Mouse (Mus musculus): ENCODE measurements around the gene Gm49378. TPM values are rescaled to one million over a fixed set of nuclear protein-coding genes. Genes with fewer than 3 reads are reported as not detected.

Gene Gm49378
- polyA plus RNA-seq, 1 experiment from 2014 or later: 1.1 TPM

- peaks cover 18% of the 10 kb centered on the region for H3K4me1 ChIP-seq
- peak within 1 kb of the TSS; percentile 38 for H3K4me3 ChIP-seq
- WGBS: 18% methylated on average over 21 of the region's 21 CpGs
- no peak within 1 kb of the TSS; the same call in 1 of the 2 replicates for H3K27ac ChIP-seq (replicated peaks)
- H3K36me3 ChIP-seq: no peaks in the 10 kb centered on the region
- H3K27me3 ChIP-seq (ENCODE audit: low read depth, poor library complexity, severe bottlenecking): peaks cover 6% of the 10 kb centered on the region
- peak; percentile 43 for DNase-seq (ENCODE audit: low spot score)
- no peaks in the 10 kb centered on the region for H3K9me3 ChIP-seq (replicated peaks)
These were observed 19.9 kb downstream of the Gm49378 start, which contains the start of gene Rec8 for GRCm38 (mm10) chr14:55617822-55618221. Gene Rec8 (plus strand): TSS chr14:55618037.

DNA sequence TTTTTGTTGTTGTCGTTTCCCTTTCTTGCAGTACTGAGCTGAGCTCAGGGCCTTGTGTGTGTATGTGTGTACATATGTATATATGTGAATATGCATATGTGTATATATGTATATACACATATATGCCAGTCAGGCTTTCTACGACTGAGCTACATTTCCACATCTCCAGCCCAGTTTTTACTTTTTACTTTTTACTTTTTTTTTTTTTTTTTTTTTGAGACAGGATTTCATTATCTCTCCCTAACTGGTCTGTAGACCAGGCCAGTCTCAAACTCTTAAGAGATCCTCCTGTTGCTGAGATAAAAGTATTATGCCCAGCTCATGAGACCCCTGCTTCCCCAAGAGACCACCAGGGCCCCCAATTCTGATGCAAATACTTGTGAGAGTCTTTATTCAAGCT lies 20.9 kb downstream of the Gm49378 start:
- Histone ChIP-seq H3K27ac (replicated peaks) (no peak overlapping the region), H3K36me3 (no peaks in the 10 kb centered on the region), H3K4me1 (peaks cover 18% of the 10 kb centered on the region), H3K27me3 (ENCODE audit: low read depth, poor library complexity, severe bottlenecking) (peaks cover 6% of the 10 kb centered on the region), H3K4me3 (no peak overlapping the region), H3K9me3 (replicated peaks) (no peaks in the 10 kb centered on the region)
- DNase-seq (ENCODE audit: low spot score): no peak
- 92% methylated on average over 2 of the region's 2 CpGs for WGBS

DNA sequence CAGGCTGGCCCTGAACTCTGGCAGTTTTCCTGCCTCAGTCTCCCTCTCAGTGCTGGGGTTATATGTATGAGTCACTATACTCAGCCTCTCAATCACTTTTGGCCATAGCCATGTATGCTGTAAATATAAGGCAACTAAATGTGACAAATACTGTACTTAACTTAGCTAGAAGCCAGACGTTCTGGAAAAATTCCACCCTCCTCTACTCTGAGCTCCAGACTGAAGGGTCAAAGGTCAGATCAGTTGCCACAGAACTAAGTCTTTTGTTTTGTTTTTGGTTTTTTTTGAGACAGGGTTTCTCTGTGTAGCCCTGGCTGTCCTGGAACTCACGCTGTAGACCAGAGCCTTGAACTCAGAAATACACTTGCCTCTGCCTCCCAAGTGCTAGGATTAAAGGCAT lies 21.8 kb downstream of the Gm49378 start:
- DNase-seq (ENCODE audit: low spot score): no peak
- WGBS: 38% methylated on average over 2 of the region's 2 CpGs
- H3K27me3 ChIP-seq (ENCODE audit: low read depth, poor library complexity, severe bottlenecking): peaks cover 6% of the 10 kb centered on the region
- H3K9me3 ChIP-seq (replicated peaks): no peaks in the 10 kb centered on the region
- peaks cover 18% of the 10 kb centered on the region for H3K4me1 ChIP-seq
- no peak overlapping the region for H3K4me3 ChIP-seq
- H3K36me3 ChIP-seq: no peaks in the 10 kb centered on the region
- H3K27ac ChIP-seq (replicated peaks): no peak overlapping the region

GRCm38 (mm10) chr14:55614565-55615178 lies 23.0 kb downstream of the Gm49378 start:
- Histone ChIP-seq H3K27me3 (ENCODE audit: low read depth, poor library complexity, severe bottlenecking) (peaks cover 6% of the 10 kb centered on the region), H3K4me3 (no peak overlapping the region), H3K4me1 (peaks cover 18% of the 10 kb centered on the region), H3K36me3 (peaks cover 3% of the 10 kb centered on the region), H3K9me3 (replicated peaks) (no peaks in the 10 kb centered on the region), H3K27ac (replicated peaks) (no peak overlapping the region)
- DNase-seq (ENCODE audit: low spot score): no peak
- 85% methylated on average over 7 of the region's 7 CpGs for WGBS

- H3K9me3 ChIP-seq (replicated peaks): no peaks in the 10 kb centered on the region
- H3K4me3 ChIP-seq: no peak overlapping the region
- H3K27ac ChIP-seq (replicated peaks): no peak overlapping the region
- 76% methylated on average over 6 of the region's 6 CpGs for WGBS
- no peak for DNase-seq (ENCODE audit: low spot score)
- peaks cover 1% of the 10 kb centered on the region for H3K27me3 ChIP-seq (ENCODE audit: low read depth, poor library complexity, severe bottlenecking)
- H3K36me3 ChIP-seq: peaks cover 16% of the 10 kb centered on the region
- H3K4me1 ChIP-seq: peaks cover 12% of the 10 kb centered on the region
These were observed 24.3 kb downstream of the Gm49378 start for GRCm38 (mm10) chr14:55613346-55613745.

DNA sequence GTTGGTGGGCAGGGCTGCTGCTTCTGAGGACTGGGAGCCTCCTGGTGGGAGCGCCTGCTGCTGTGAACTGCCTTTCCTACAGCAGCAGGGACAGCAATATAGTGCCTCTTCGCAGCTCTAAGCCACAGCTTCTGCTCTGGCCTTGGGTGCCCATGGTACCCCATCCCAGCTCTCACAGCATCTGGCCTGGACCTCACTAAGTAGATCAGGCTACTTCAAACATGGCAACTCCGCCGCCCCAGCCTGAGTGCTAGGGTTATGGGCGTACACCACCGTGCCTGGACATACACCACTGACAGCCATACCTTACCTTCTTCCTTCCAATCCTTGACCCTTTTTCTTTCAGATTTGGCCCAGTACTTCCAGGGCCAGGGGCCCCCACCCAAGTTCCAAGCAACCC lies 29.4 kb downstream of the Gm49378 start:
- H3K4me1 ChIP-seq: peaks cover 12% of the 10 kb centered on the region
- no peak overlapping the region for H3K27ac ChIP-seq (replicated peaks)
- 96% methylated on average over 6 of the region's 6 CpGs for WGBS
- no peak for DNase-seq (ENCODE audit: low spot score)
- H3K4me3 ChIP-seq: no peak overlapping the region
- H3K36me3 ChIP-seq: peaks cover 57% of the 10 kb centered on the region
- no peaks in the 10 kb centered on the region for H3K27me3 ChIP-seq (ENCODE audit: low read depth, poor library complexity, severe bottlenecking)
- no peaks in the 10 kb centered on the region for H3K9me3 ChIP-seq (replicated peaks)

GRCm38 (mm10) chr14:55605743-55606459 lies 31.8 kb downstream of the Gm49378 start:
- H3K27ac ChIP-seq (replicated peaks): no peak overlapping the region
- no peak overlapping the region for H3K4me3 ChIP-seq
- peaks cover 14% of the 10 kb centered on the region for H3K4me1 ChIP-seq
- H3K27me3 ChIP-seq (ENCODE audit: low read depth, poor library complexity, severe bottlenecking): no peaks in the 10 kb centered on the region
- H3K9me3 ChIP-seq (replicated peaks): no peaks in the 10 kb centered on the region
- WGBS: 92% methylated on average over 16 of the region's 16 CpGs
- peaks cover 81% of the 10 kb centered on the region for H3K36me3 ChIP-seq
- DNase-seq (ENCODE audit: low spot score): no peak

DNA sequence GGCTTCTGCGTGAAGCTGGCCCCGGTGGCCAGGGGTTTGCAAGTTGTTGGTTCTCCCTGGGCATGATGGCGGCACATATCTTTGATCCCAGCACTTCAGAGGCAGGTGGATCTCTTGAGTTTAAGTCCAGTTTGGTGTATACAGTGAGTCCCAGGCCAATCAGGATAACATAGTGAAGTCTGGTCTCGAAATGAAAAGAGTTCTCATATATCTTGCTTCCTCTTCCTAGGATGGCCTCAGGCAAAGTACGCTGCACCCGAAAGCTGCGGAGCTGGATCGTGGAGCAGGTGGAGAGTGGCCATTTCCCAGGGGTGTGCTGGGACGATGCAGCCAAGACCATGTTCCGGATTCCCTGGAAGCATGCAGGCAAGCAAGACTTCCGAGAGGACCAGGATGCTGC lies 32.9 kb downstream of the Gm49378 start:
- H3K27me3 ChIP-seq (ENCODE audit: low read depth, poor library complexity, severe bottlenecking): no peaks in the 10 kb centered on the region
- peaks cover 90% of the 10 kb centered on the region for H3K36me3 ChIP-seq
- no peak overlapping the region for H3K4me3 ChIP-seq
- no peaks in the 10 kb centered on the region for H3K9me3 ChIP-seq (replicated peaks)
- H3K27ac ChIP-seq (replicated peaks): no peak overlapping the region
- H3K4me1 ChIP-seq: peaks cover 14% of the 10 kb centered on the region
- 89% methylated on average over 11 of the region's 11 CpGs for WGBS
- DNase-seq (ENCODE audit: low spot score): no peak

DNA sequence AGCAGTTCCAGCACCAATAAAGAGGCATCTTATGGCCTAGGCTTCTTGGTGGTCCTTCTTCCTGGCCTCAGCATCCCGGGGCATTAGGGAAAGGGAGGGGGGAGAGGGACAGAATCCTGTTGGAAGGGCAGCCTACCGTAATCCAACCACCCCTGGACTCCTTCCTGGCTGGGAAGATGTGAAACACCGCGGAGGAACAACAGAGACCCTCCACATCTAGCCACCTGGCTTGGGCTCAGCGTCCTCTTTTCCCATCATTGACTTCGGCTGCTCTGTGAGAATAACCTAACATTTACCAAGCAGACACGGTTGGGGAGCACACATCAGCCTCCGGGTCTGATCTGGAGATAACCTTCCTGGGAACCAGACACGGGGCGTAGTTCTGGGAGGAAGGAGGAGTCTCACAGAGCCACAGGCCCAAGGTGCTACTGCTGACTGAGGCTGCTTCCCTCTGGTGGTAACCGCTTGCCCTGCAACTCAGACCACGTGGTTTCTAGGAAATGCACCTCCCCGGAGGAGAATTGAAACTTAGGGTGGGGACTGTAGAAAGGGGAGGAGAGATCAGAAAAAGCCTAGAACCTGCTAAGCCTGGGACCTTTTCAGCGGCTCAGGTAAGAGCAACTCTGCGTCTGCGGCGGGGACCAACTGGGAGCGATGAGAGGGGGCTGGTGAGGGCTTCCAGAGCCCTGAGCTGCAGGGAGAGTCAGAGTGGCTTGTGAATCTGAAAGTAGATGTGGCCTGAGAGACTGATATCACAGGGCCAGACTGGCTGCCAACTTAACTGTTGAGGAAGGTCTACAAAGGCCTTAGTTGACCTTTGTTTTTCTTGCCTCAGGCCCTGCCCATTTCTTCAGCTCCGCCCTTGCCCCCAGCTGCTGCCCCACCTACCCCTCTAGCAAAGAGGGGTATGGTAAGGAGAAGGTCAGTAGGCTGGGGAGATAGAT lies 33.8 kb downstream of the Gm49378 start:
- peak; percentile 80 for DNase-seq (ENCODE audit: low spot score)

GRCm38 (mm10) chr14:55603271-55603632 lies 34.4 kb downstream of the Gm49378 start, which contains the start of gene Irf9:
Gene Irf9 (plus strand): TSS chr14:55603571.
- Histone ChIP-seq H3K27me3 (ENCODE audit: low read depth, poor library complexity, severe bottlenecking) (no peaks in the 10 kb centered on the region), H3K4me1 (peaks cover 14% of the 10 kb centered on the region), H3K27ac (replicated peaks) (peak within 1 kb of the TSS; percentile 75), H3K36me3 (peaks cover 90% of the 10 kb centered on the region), H3K4me3 (peak within 1 kb of the TSS; percentile 42), H3K9me3 (replicated peaks) (no peaks in the 10 kb centered on the region)
- 92% methylated on average over 7 of the region's 7 CpGs for WGBS
- DNase-seq (ENCODE audit: low spot score): no peak

More for the DNA sequence above, 33.8 kb downstream of the Gm49378 start:
- Histone ChIP-seq H3K36me3 (peaks cover 90% of the 10 kb centered on the region), H3K9me3 (replicated peaks) (no peaks in the 10 kb centered on the region), H3K27me3 (ENCODE audit: low read depth, poor library complexity, severe bottlenecking) (no peaks in the 10 kb centered on the region), H3K27ac (replicated peaks) (peak overlapping the region; percentile 75), H3K4me3 (peak overlapping the region; percentile 42), H3K4me1 (peaks cover 14% of the 10 kb centered on the region)
- WGBS: 20% methylated on average over 19 of the region's 19 CpGs

GRCm38 (mm10) chr14:55598521-55599390 lies 38.9 kb downstream of the Gm49378 start:
- Histone ChIP-seq H3K27me3 (ENCODE audit: low read depth, poor library complexity, severe bottlenecking) (no peaks in the 10 kb centered on the region), H3K4me1 (peaks cover 14% of the 10 kb centered on the region), H3K27ac (replicated peaks) (no peak overlapping the region), H3K36me3 (peaks cover 99% of the 10 kb centered on the region), H3K4me3 (no peak overlapping the region), H3K9me3 (replicated peaks) (no peaks in the 10 kb centered on the region)
- no peak for DNase-seq (ENCODE audit: low spot score)
- 94% methylated on average over 21 of the region's 21 CpGs for WGBS
